13 mouse cellular contexts compared by ENCODE assay signal in the genomic region with DNA sequence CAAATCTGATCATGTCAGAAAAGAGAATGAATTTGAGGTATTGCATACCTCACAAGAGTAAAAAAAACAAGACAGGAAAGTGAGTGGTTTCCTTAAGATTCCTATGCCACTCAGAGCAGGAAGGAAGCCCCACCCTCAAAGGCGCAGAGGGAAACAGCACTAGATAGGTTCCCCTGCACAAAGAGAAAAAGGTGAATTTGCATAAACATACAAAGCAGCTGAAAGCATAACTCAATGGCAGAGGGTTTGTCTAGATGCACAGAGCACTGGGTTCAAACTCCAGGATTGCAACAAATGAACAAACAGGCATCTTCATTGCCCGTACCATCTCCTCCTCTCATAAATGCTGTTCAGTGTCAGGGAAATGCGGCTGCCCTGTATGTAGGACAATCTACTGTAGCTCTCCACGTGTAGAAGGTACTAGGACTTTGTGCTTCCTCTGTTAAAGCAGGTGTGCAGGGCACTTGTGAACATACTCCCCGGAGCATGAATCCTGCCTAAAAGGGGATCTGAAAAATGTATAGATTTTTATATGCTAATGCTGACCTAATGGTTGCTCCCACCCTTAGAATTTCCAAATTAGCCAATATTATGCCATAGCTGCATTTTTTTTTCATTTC.
DNase-seq lines count a peak whose midpoint lies in the region; ATAC-seq lines count a peak whose summit lies in the region.
"Had no signal": no experiment of that assay in that cellular context is flagged by ENCODE, and none has a peak within 500 bp of the region (broad histone marks: within the 10 kb centered on the region; RNA-seq: fewer than 3 reads in every experiment).

No protein-coding gene starts in this region.

- no peak for ATAC-seq in heart, embryonic 11.5 days (replicated peaks; ENCODE audit: insufficient number of reproducible peaks, low FRiP score, low TSS enrichment)
- ATAC-seq in liver, embryonic 15.5 days (ENCODE audit: insufficient read depth) = peak; percentile 25; the same call in 1 of the 2 replicates
- ATAC-seq: forebrain, embryonic 13.5 days; hindbrain, embryonic 16.5 days had no signal

- H3K27me3 ChIP-seq in heart, embryonic 11.5 days (ENCODE audit: control insufficient read depth, insufficient read depth, low read length) = no peaks in the 10 kb centered on the region
- H3K27me3 ChIP-seq in liver, embryonic 15.5 days = no peaks in the 10 kb centered on the region; the same call in 1 of the 2 replicates
- H3K27me3 ChIP-seq: forebrain, embryonic 13.5 days; limb, embryonic 15.5 days had no signal

- no peak overlapping the region for H3K9ac ChIP-seq in heart, embryonic 11.5 days (ENCODE audit: low read depth, low read length)
- H3K9ac ChIP-seq in liver, embryonic 15.5 days = no peak overlapping the region
- H3K9ac ChIP-seq: forebrain, embryonic 13.5 days; limb, embryonic 15.5 days had no signal

- intact Hi-C loops in heart, postnatal 36 days (cut with DNase I) = no loop called here

- H3K27ac ChIP-seq in heart, embryonic 11.5 days (ENCODE audit: low read depth, low read length) = peak overlapping the region; percentile 24; the same call in 1 of the 2 replicates
- no peak overlapping the region for H3K27ac ChIP-seq in liver, embryonic 15.5 days (replicated peaks)
- H3K27ac ChIP-seq: forebrain, embryonic 13.5 days; limb, embryonic 15.5 days had no signal

- H3K4me2 ChIP-seq in heart, embryonic 11.5 days = no peak overlapping the region
- no peak overlapping the region for H3K4me2 ChIP-seq in liver, embryonic 15.5 days
- H3K4me2 ChIP-seq: forebrain, embryonic 13.5 days; limb, embryonic 15.5 days; midbrain, embryonic 11.5 days had no signal

- WGBS in heart, embryonic 11.5 days (ENCODE audit: insufficient replicate concordance) = 62% methylated on average over 5 of the region's 5 CpGs
- WGBS in liver, embryonic 15.5 days (ENCODE audit: insufficient replicate concordance) = 26% methylated on average over 5 of the region's 5 CpGs

- H3K4me3 ChIP-seq in heart, embryonic 11.5 days (ENCODE audit: low read depth, low read length) = no peak overlapping the region
- H3K4me3 ChIP-seq in liver, embryonic 15.5 days (replicated peaks) = no peak overlapping the region
- H3K4me3 ChIP-seq: forebrain, embryonic 13.5 days; limb, embryonic 15.5 days had no signal

- H3K9me3 ChIP-seq in heart, embryonic 11.5 days (replicated peaks; ENCODE audit: control insufficient read depth, low read length) = no peaks in the 10 kb centered on the region
- no peaks in the 10 kb centered on the region for H3K9me3 ChIP-seq in liver, embryonic 15.5 days (replicated peaks)
- H3K9me3 ChIP-seq: forebrain, embryonic 13.5 days; limb, embryonic 15.5 days had no signal

- H3K4me1 ChIP-seq in heart, embryonic 11.5 days (ENCODE audit: control insufficient read depth, insufficient read depth, low read length) = peaks cover 4% of the 10 kb centered on the region; the same call in 1 of the 2 replicates
- peaks cover 21% of the 10 kb centered on the region for H3K4me1 ChIP-seq in liver, embryonic 15.5 days (replicated peaks)
- H3K4me1 ChIP-seq: forebrain, embryonic 13.5 days; limb, embryonic 15.5 days had no signal

- no peak for DNase-seq in heart, postnatal 36 days
- peak; percentile 11 for DNase-seq in spleen, adult 12 weeks (ENCODE audit: low spot score)
- no peak for DNase-seq in spleen, postnatal 14 days (ENCODE audit: low spot score in 2 of 2)
- DNase-seq in thymus, postnatal 25 days = peak; percentile 36
- DNase-seq in urinary bladder, adult 2 months (ENCODE audit: low spot score) = no peak
- DNase-seq in frontal cortex, postnatal 36 days (ENCODE audit: low spot score in 2 of 2) = no peak
- DNase-seq: cerebellum, adult 2 months had no signal

- no peaks in the 10 kb centered on the region for H3K36me3 ChIP-seq in heart, embryonic 11.5 days (ENCODE audit: control insufficient read depth, insufficient read depth, low read length)
- H3K36me3 ChIP-seq in liver, embryonic 15.5 days (replicated peaks) = no peaks in the 10 kb centered on the region
- H3K36me3 ChIP-seq: limb, embryonic 15.5 days had no signal

Comparison
In these comparisons a context has a peak if more than half of its experiments do, and no peak if none do; other contexts are left out.
1. DNase-seq: peak in spleen, adult 12 weeks (single experiment) and thymus, postnatal 25 days (single experiment); none in heart, postnatal 36 days (0 of 2), spleen, postnatal 14 days (0 of 2), urinary bladder, adult 2 months (single experiment) and frontal cortex, postnatal 36 days (0 of 2).